Mouse (Mus musculus) frontal cortex, postnatal 36 days (tissue): ENCODE measurements around the gene Ankrd26.
"Not testable (repeated sequence)": the region's sequence is repeated elsewhere in the genome, so short reads cannot be mapped to it uniquely, and the experiment has no call there.

Experiments
- DNase-seq, 2 experiments: peaks; one replicate each; pipeline ENCODE4 v3.0.0; 2022; ENCODE audit warnings: low spot score in 2 of 2

Gene Ankrd26

DNA sequence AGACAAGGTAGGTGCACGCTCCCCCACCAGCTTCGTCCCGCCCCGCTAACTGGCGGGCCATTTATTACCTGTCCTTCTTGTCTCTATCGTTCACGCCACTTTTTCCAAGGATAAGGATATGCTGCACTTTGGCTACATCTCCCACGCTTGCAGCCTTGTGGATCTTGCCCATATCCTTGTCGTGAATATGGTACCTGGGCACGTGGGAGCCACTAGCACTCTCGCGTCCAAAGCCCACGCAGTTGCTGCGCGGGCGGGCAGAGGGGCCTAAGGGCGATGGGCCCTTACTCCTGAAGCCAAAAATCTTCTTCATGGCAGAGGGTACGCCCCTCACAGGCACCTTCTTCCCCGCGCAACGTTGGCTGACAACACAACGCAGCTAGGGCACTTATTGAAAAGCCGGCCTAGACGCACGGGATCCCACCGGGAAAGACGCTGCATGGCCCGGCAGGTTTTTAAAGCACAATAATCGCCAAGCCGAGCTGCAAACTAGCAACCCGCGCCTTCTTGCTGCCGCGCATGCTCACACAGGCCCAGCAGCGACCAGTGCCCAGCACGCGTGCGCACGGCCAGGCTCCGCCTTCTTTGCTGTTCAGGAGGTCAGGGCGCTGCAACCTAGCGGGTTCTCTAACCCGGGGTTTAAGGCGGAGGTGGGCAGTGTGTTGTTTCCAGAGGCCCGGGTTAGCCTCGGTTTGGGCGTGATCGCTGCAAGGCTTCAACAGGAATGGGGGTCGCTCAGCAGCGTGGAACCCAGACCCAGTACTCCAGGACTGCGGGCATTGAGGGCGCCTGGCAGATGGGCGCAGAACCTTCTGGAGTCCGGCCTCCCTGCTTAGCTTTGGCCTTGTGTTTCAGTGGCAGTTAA, at the start of gene Ankrd26:
Gene Ankrd26, minus strand, starts transcription at position 482 of the 865 bp plus-strand sequence.
- DNase-seq: peak; percentile 92

DNA sequence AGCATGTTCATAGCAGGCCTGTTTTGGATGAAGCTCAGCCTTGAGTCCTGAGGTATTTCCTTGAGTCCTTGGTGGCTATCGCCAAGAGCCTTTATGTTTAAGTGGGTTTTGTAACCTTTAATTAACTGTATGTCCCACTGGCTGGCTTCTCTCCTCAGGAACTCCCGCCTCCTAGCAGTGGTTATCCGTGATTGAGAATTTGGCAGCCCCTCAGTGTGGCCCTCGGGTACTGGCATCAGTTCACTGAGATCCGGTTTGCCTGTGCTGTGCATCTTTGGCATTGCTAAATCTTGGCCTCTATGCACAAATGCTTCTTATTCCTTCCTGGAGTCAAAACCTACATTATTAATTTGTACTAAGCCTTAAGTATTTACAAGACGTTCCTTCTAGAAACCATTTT, 46.9 kb upstream of the Ankrd26 start:
- no peak for DNase-seq

DNA sequence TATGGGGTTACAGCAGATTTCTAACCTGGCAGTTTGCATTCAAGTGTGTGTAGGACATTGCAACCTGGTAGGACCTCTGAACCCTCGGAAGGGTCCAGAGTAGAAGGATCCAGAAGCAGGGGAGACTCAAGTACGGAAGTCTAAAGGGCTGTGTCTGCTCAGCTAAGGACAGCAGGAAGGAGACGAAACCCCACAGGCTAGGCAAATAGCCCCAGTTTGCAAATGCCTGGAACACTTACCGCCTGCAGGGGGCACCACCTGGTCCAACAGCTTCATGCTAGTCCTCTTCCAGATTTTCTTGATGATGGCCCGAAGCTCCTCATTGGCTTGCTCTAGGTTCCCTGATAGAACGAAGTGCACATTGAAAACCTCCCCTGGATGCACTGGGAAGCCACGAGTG, 43.9 kb upstream of the Ankrd26 start:
- DNase-seq: no peak

DNA sequence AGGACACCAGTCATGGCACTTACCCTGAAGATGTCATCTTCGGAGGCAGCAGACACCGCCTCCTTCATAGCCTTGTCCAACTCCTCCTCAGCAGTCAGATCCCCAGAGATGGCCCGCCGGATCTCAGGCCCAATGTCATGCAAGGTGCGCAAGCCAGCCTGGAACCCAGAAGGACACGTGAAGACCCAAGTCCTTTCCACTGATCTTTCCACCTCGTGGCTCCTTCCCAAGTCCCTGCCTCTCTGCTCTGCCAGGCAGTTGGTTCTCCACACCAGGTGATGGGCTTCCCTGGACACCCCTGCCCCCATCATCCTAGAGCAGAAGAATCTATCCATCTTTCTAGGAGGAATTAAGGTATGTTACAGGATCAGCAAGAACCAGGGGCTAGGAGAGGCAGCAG, 41.8 kb upstream of the Ankrd26 start:
- no peak for DNase-seq

DNA sequence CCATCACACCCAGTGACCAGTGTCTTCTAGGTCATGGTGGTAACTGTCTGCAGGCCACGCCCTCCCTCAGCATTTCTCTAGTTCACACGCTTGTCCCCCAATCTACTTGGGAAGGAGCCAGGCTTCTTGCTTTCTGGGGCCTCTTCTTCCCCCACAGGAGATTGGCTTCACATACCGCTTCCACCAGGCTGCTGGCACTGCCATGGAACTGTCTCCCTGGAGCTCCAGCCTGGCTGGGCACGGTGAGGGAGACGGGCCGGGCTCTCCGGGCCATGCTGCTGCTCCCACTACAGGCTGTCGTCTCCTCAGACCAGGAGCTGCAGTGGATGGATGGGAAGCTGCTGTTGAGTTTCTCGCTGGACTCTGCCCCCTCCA, 33.6 kb upstream of the Ankrd26 start:
- no peak for DNase-seq

DNA sequence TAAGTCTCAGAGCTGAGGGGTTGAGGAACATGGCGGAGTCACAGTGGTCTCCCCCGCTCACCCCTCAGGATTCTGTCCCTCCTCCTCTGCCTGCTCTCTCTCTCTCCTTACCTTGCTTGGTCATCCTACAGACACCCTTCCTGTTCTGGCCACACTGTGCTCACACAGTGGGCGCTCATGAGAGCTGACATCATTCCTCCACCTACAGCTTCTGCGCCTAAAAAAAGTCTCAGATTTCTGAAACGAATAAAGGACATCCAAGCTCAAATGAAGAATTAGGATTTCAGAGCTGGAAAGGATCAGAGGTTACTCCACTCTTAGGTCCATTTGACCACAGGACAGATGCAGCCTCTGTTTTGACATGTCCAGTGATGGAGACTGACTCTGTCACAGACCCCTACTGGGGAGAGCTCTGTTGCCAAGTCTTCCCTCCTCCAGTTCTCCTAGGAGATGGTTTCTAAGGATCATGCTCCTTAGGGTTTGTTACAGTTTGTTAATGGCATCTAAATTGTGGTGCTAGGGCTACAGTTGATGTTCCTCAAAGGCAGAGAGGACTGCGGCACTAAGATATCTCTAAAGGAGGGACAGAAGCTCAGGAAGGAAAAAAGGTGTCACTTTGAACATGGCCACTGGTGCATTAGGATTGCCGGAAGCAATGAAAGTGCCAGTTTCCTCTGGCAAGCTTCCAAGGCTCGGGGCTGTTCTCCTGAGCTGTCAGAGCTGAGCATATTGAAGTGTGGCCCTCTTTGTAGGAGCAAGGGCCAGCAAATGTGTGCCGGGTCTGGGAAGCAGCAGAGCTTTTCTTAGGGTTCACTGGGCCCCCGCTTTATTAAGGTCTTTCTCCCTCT, 33.0 kb upstream of the Ankrd26 start:
- peak; percentile 31 to 47 for DNase-seq

DNA sequence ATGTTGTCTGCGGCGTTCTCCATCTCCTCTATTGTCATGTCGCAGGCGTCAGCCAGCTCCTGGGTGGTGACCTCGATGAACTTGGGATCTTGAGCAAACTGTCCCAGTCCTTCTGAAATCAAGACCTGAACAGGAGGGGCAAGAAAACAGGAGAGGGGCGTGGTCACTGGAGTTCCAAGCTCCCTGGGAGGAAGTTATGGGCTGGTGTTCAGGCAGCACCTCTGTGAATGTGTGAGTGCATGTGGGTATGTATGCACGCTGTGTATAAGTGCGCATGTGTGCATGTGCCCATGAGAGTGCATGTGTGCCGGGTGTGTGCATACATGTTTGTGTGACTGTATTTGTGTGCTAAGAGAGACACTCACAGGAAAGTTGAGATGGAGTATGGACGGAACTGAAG, 32.0 kb upstream of the Ankrd26 start:
- DNase-seq: no peak

DNA sequence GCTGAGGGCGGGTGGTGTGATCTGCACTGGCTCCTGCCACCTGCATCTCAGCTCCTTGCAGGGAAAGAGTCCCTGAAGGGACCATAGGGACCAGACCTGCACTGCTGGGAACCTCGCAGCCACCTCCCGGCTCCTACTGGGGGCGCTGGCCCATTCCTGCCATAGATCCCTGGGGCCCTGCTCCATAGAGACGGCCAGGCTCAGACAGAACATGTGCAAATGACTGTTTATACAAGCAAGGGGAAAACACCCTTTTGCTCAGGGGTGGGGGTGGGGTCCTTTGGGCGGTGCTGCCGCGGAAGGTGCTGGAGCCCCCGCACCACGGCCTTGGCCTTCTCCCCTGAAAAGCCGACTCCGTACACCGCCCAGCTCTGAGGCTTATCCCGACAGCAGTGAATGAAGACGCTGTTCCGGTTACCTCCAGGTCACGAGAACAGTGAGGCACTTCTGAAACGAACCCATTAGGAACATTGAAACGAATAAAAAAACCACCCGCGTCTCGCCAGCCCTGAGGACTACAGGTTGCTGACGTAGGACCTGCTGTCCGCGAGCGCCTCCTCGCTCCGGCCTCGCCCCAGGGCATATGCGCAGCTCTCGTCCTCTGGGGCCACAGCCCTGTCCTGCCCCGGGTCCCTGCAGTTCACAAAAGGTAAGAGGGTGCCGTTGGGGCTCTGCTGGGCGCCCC, 31.5 kb upstream of the Ankrd26 start:
- no peak for DNase-seq

DNA sequence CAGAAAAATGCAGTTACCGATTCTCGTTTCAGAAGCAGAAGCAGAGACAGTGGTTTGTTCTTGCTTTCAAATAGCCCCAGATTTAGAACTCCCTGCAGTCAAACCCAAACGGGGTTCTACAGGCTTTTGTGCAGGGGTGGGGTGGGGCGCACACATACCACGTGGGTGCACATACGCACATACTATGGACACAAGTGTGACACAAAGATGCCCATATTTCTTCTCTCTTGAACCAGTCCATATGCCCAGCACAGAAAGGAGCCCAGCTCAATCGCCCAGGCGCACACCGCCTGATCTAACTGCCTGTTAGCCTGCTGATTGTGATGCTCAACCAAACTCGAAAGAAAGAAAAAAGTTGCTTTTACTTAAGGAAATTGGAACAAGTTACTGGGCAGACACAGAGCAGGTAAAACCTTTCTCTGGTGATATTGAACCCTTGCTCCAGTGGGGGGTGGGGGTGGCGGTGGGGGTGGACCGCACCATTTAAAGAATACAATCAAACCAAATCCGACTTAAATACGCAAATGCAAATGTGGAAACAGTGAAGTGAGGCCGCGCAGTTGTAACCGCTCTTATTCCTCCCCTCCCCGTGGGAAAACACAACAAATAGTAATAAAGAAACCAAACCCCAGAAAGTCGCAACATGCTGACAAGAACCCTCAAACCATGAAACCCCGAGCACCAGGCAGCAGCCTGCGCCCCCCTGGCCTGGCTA, 30.8 kb upstream of the Ankrd26 start:
- no peak for DNase-seq

DNA sequence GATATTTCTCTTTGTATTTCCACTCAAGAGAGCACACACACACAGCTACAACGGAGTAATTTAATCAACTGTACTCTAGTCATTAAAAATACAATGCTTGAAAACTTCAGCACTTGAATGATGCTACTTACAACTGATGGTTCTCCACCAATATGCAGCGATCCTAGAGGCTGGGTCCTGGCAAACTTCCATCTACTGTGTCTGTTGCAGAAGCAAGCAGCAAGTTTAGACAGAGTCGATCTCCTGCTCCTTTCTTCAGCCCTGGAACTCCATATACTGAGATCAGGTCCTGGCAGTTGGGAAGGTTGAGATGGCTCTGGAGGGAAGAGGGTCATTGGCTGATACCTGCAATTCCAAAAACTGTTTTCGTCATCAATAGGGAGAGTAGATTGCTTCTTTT, 16.7 kb upstream of the Ankrd26 start:
- not testable (repeated sequence) for DNase-seq

DNA sequence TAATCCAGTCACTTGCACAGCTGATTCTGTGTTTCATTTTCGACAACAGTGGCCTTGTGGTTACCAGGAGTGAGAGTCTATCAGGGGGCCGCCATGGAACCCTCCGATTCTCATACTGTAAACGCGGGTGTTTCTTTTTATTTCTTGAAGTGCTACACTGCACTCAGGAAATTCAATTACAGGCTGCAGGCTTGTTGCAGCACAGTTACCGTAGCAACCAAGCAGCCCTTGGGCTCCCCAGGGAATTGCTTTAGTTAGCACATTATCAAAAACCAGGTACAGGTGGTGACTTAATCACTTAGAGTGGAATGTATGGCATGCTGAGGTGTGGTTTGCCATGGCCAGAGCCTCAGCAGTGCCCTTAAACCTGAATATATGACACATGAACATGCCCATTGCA, 12.3 kb upstream of the Ankrd26 start:
- no peak for DNase-seq

DNA sequence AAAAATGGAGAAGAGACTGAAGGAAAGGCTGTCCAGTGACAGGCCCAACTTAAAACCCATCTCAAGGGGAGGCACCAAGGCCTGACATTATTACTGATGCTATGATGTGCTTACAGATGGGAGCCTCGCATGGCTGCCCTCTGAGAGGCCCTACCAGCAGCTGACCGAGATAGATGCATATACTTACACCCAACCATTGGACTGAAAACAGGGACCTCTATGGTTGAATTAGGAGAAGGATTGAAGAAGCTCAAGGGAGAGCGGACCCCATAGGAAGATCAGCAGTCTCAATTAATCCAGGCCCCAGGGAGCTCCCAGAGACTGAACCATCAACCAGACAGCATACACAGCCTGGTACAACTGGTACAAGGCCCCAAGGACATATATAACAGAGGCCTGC, 5.8 kb upstream of the Ankrd26 start:
- DNase-seq: no peak

DNA sequence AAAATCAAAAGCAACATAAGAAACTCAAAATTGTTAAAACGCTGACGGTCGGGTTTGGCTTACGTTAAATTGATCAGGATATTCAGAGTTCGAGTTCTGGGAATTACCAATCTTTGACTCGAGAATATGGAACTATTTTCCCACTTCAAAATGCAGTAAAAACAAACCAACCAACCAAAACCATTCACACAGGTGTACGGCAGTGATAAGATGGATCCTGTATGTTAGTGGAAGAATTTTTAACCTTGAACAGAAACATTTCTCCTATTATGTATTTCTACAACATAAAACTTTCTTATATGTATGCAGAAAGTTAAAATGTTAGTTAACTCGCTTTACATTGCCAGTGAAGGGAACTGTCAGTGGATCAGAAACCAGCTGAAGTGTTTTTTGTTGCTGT, 801 bp downstream of the Ankrd26 start:
- no peak for DNase-seq

DNA sequence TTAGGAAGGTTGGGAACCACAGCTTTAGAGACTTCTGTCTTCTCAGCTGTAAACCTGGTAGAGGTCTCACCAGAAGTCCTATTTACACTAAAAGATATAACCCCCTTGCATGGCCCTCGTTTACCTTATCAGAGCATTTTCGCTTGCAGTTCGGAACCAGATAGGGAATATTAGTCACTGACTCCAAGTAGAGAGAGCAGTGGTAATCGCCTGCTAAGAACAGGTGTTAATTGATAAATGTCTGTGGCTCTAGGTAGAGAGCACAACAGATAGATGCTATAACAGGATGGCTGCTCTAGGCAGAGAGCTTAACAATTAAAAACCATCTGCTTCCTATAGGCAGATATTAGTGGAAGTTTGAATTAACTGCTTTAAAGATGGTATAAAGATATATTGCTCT, 23.4 kb downstream of the Ankrd26 start:
- DNase-seq: no peak

DNA sequence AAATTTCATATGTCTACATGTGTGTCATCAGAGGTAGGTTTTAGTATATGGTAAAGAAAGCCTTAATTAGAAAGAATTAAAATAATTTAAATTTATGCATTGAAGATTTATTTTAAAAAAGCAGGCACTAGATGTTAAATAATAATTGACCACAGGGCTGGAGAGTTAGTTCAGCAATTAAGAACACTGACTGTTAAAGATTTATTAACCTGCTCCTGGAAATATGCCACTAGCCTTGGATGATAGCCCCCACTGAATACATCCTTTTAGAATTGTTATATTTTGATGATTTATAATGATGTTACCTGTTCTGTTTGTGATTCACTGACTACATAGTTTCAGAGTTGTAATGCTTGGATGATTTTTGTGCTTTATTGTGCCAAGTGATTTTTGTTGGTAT, 24.8 kb downstream of the Ankrd26 start:
- DNase-seq: not testable (repeated sequence)

DNA sequence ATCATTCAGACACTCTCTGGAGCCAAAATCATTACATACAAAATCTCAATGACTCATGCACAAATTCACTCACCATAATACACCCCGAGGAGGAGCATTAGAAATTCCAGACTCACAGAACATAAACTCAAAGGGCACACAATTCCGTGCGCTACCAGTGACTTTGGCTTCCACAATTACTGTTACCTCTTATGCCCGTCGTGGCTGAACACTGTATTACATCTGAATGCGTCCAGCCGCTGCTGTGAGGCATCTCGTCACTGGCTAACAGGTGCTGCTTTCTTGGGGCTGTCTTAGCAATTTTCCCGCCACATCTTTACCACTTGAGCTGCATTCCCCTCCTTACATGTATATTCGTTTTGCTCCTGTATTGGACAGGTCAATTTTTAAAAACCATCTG, 26.7 kb downstream of the Ankrd26 start:
- DNase-seq: no peak

DNA sequence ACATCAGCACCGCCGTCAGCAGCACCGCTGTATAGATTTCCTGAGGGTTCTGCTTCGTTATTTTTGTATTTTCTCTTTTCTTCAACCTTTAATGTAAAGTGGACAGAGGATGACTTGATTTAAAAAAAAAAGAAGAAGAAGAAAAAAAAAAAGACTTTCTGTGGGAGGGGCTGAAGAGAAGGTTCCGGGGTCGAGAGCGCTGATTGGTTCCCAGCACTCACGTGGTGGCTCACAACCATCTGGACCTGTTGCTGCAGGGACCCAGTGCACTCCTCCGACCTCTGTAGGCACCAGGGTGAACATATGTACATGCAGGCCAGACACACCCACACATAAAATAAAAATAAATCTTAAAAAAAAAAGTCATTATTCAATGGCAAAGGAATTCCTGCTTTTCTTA, 28.6 kb downstream of the Ankrd26 start:
- no peak for DNase-seq

DNA sequence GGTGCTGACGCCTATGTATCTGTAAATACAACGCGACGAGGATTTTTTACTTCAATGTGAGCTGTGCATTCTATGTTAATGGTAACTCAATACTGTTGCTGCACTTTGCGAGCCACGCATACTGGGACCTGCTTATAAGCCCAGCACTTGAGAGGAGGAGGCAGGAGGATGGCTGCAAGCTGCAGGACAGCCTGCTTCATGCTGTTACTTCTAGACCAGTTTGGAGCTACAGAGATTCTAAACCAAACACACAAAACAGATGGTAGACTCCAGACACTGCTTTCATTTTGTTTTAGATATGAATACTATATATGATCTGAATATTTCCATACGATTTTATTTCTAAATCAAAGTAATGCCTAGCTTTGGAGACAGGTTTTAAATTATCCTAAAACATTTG, 41.4 kb downstream of the Ankrd26 start:
- DNase-seq: peak in 1 of 2 experiments; percentile 6

DNA sequence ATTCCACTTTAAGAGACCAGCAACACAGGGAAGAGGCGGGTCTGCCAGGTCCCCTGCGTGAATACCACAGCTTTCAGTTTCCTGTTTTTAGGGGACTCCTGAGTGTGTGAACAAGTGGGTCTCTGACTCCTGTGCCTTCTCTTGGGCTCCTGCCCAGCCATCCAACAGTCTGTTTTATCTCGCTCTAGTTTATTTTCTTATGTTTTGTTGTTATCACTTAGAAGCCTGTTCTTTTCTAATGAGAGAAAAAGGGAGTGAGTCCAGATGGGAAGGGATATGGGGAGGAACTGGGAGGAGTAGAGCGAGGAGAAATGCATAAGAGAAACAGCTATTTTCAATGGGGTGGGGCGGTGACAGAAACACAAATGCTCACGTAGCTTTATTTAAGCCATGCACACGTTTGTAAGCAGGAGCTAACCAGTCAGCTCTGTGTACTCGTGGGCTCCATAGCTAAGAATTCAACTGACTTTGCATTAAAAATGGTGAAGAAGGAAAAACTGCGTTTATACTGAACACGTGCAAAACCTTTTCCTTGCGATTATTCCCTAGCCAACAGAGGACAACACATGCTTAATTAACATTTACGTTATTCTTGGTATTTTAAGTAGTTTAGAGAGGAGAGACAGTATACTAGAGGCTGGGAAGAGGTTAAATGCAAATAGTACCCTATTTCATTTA, 48.6 kb downstream of the Ankrd26 start:
- DNase-seq: no peak

DNA sequence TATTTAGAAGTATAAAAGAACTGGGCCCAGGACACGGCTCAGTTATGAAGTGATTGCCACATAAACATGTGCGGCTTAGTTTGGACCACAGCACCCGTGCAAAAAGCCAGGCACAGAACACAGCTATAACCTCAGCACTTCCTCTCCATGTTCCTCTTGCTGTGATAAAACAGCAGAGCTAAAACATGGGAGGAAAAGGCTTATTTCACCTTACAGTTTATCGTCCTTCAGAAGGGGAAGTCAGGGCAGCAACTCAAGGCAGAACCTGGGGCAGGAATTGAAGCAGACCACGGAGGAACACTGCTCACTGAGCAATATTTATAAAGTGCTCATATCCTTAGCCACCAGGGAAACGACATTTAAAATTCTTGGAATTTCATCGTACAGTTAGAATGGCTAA, 63.0 kb downstream of the Ankrd26 start:
- no peak for DNase-seq

DNA sequence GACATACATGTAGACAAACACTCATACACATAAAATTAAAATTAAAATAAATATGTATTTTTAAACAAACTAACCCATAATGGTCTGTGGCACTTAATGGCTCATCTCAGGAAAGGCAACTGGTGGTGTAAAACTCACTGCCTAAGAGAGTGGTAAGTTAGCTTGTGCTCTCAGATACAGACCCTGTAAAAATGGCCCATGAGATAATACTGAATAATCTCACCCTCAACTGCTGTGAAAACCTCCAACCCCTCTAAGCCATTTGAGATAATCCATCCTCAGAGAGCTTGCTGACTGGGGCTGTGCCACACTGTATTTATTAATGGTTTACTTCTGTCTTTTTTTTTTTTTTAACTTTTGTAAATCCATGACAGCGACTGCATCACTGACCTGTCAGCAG, 79.9 kb downstream of the Ankrd26 start:
- DNase-seq: no peak
